Mouse (Mus musculus) ES-CJ7 (cell line): ENCODE results near the gene Cenpw.

ENCODE experiments used
- DNase-seq: peaks from one replicate; pipeline ENCODE4 v3.0.0; 2011; ENCODE audit warnings: low read depth, low spot score

The Cenpw gene

GRCm38 (mm10) chr10:30199916-30200826 lies at the start of gene Cenpw:
Cenpw (minus strand) TSS chr10:30200560.
- peak; percentile 96 for DNase-seq

- DNase-seq, result no peak
Observed at GRCm38 (mm10) chr10:30249654-30250053, 49.3 kb upstream of the Cenpw start.

- no peak for DNase-seq
Observed at GRCm38 (mm10) chr10:30199501-30199900, 859 bp downstream of the Cenpw start.

- no peak for DNase-seq
Observed at GRCm38 (mm10) chr10:30167700-30168099, 32.7 kb downstream of the Cenpw start.
